Mouse (Mus musculus) urinary bladder, adult 18-20 months (tissue): Measurements from ENCODE around the gene Tcf7l2.
A peak's percentile ranks its signal among the peaks of the same experiment; 100 is the strongest.

ENCODE experiments used
- DNase-seq, 2 experiments: peaks; one replicate each; pipeline ENCODE4 v3.0.0; 2022; ENCODE audit warnings: low spot score in 2 of 2, mixed read lengths in 2 of 2

Gene Tcf7l2

GRCm38 (mm10) chr19:55729376-55729775 is 12.2 kb upstream of the Tcf7l2 start:
- no peak for DNase-seq

GRCm38 (mm10) chr19:55732499-55732898 is 9.1 kb upstream of the Tcf7l2 start:
- no peak for DNase-seq

- no peak for DNase-seq
Measured at GRCm38 (mm10) chr19:55732994-55733393, 8.6 kb upstream of the Tcf7l2 start.

- DNase-seq: no peak
Measured at GRCm38 (mm10) chr19:55736016-55736415, 5.6 kb upstream of the Tcf7l2 start.

GRCm38 (mm10) chr19:55739713-55740112 is 1.9 kb upstream of the Tcf7l2 start:
- DNase-seq: no peak

- no peak for DNase-seq
Measured at GRCm38 (mm10) chr19:55740753-55741438, 724 bp upstream of the Tcf7l2 start.

- DNase-seq: peak; percentile 35 to 61
Measured at GRCm38 (mm10) chr19:55742386-55743000, 873 bp downstream of the Tcf7l2 start.

- peak; percentile 28 to 61 for DNase-seq
Measured at GRCm38 (mm10) chr19:55743001-55743556, 1.5 kb downstream of the Tcf7l2 start.

GRCm38 (mm10) chr19:55743557-55744441 is 2.2 kb downstream of the Tcf7l2 start:
- DNase-seq: peak; percentile 55 to 76

GRCm38 (mm10) chr19:55744576-55745191 is 3.1 kb downstream of the Tcf7l2 start:
- no peak for DNase-seq

GRCm38 (mm10) chr19:55745192-55745578 is 3.6 kb downstream of the Tcf7l2 start:
- DNase-seq: no peak

- no peak for DNase-seq
Measured at GRCm38 (mm10) chr19:55746241-55746640, 4.6 kb downstream of the Tcf7l2 start.

- DNase-seq: no peak
Measured at GRCm38 (mm10) chr19:55747237-55747925, 5.8 kb downstream of the Tcf7l2 start.

- DNase-seq: no peak
Measured at GRCm38 (mm10) chr19:55747926-55748291, 6.3 kb downstream of the Tcf7l2 start.

GRCm38 (mm10) chr19:55748801-55749200 is 7.2 kb downstream of the Tcf7l2 start:
- DNase-seq: no peak

- DNase-seq: no peak
Measured at GRCm38 (mm10) chr19:55749532-55749931, 7.9 kb downstream of the Tcf7l2 start.

- DNase-seq: no peak
Measured at GRCm38 (mm10) chr19:55750048-55750447, 8.4 kb downstream of the Tcf7l2 start.

GRCm38 (mm10) chr19:55750465-55750864 is 8.8 kb downstream of the Tcf7l2 start:
- no peak for DNase-seq

- no peak for DNase-seq
Measured at GRCm38 (mm10) chr19:55752861-55753260, 11.2 kb downstream of the Tcf7l2 start.

- no peak for DNase-seq
Measured at GRCm38 (mm10) chr19:55754303-55754702, 12.7 kb downstream of the Tcf7l2 start.

- DNase-seq: no peak
Measured at GRCm38 (mm10) chr19:55755462-55755861, 13.8 kb downstream of the Tcf7l2 start.
